Mouse (Mus musculus): ENCODE measurements around the gene Cbx4.

Gene Cbx4

GRCm38 (mm10) chr11:119123522-119124319 lies 37.7 kb upstream of the Cbx4 start:
- no peak for TF ChIP-seq GATA4 (IDR thresholded peaks at IDR 0.05; ENCODE audit: insufficient replicate concordance, low read length)

- no peak for TF ChIP-seq GATA4 (IDR thresholded peaks at IDR 0.05; ENCODE audit: insufficient replicate concordance, low read length)
These were observed 36.4 kb upstream of the Cbx4 start for GRCm38 (mm10) chr11:119122396-119122795.

GRCm38 (mm10) chr11:119118905-119119304 lies 32.9 kb upstream of the Cbx4 start:
- TF ChIP-seq GATA4 (IDR thresholded peaks at IDR 0.05; ENCODE audit: insufficient replicate concordance, low read length): no peak

GRCm38 (mm10) chr11:119117945-119118344 lies 31.9 kb upstream of the Cbx4 start:
- TF ChIP-seq GATA4 (IDR thresholded peaks at IDR 0.05; ENCODE audit: insufficient replicate concordance, low read length): no peak

GRCm38 (mm10) chr11:119116992-119117391 lies 31.0 kb upstream of the Cbx4 start:
- no peak for TF ChIP-seq GATA4 (IDR thresholded peaks at IDR 0.05; ENCODE audit: insufficient replicate concordance, low read length)

GRCm38 (mm10) chr11:119112721-119113120 lies 26.7 kb upstream of the Cbx4 start:
- no peak for TF ChIP-seq GATA4 (IDR thresholded peaks at IDR 0.05; ENCODE audit: insufficient replicate concordance, low read length)

- no peak for TF ChIP-seq GATA4 (IDR thresholded peaks at IDR 0.05; ENCODE audit: insufficient replicate concordance, low read length)
These were observed 25.3 kb upstream of the Cbx4 start for GRCm38 (mm10) chr11:119111345-119111744.

GRCm38 (mm10) chr11:119109415-119110071 lies 23.5 kb upstream of the Cbx4 start:
- no peak for TF ChIP-seq GATA4 (IDR thresholded peaks at IDR 0.05; ENCODE audit: insufficient replicate concordance, low read length)

- TF ChIP-seq GATA4 (IDR thresholded peaks at IDR 0.05; ENCODE audit: insufficient replicate concordance, low read length): no peak
These were observed 22.7 kb upstream of the Cbx4 start for GRCm38 (mm10) chr11:119108573-119109263.

- TF ChIP-seq GATA4 (IDR thresholded peaks at IDR 0.05; ENCODE audit: insufficient replicate concordance, low read length): no peak
These were observed 20.3 kb upstream of the Cbx4 start for GRCm38 (mm10) chr11:119106289-119106688.

GRCm38 (mm10) chr11:119105748-119106147 lies 19.7 kb upstream of the Cbx4 start:
- no peak for TF ChIP-seq GATA4 (IDR thresholded peaks at IDR 0.05; ENCODE audit: insufficient replicate concordance, low read length)

- no peak for TF ChIP-seq GATA4 (IDR thresholded peaks at IDR 0.05; ENCODE audit: insufficient replicate concordance, low read length)
These were observed 19.1 kb upstream of the Cbx4 start for GRCm38 (mm10) chr11:119105071-119105609.

GRCm38 (mm10) chr11:119103991-119104390 lies 18.0 kb upstream of the Cbx4 start:
- no peak for TF ChIP-seq GATA4 (IDR thresholded peaks at IDR 0.05; ENCODE audit: insufficient replicate concordance, low read length)

GRCm38 (mm10) chr11:119098202-119098601 lies 12.2 kb upstream of the Cbx4 start:
- TF ChIP-seq GATA4 (IDR thresholded peaks at IDR 0.05; ENCODE audit: insufficient replicate concordance, low read length): no peak

- TF ChIP-seq GATA4 (IDR thresholded peaks at IDR 0.05; ENCODE audit: insufficient replicate concordance, low read length): no peak
These were observed 9.4 kb upstream of the Cbx4 start for GRCm38 (mm10) chr11:119095441-119095840.

- no peak for TF ChIP-seq GATA4 (IDR thresholded peaks at IDR 0.05; ENCODE audit: insufficient replicate concordance, low read length)
These were observed 7.3 kb upstream of the Cbx4 start for GRCm38 (mm10) chr11:119093322-119093721.
